Mouse (Mus musculus): ENCODE results near the gene Mdm2.
"Not testable (repeated sequence)": the region's sequence is repeated elsewhere in the genome, so short reads cannot be mapped to it uniquely, and the experiment has no call there.

The Mdm2 gene

DNA sequence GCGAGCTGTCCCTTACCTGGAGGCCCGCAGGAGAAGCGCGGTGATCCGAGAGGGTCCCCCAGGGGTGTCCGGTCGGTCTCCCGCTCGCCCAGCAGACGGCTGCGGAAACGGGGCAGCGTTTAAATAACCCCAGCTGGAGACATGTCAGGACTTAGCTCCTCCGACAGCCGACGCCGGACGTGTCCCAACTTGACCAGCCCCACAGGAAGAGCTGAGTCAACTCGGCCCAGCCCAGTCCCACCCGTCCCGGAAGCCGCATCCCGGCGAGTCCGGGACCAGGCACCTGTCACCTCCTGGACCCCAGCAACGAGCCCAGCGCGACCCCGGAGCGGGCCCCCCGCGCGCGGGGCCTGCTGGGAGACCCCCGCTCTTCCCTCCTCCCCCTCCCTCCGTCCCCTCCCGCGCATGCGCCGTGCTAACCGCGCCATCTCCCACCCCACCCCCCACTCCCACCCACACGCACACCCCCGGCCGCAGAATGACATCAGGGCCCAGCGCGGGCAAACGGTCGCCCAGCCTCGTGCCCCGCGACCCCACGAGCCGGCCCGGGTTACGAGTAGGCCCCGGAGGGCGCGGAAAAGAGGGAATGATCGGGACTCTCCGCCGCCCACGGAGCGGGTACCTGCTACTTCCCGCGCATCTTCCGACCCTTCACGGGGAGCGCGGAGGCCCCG is 491 bp downstream of the Mdm2 start:
- peak; percentile 86 for DNase-seq

- DNase-seq, result no peak
These were observed 1.2 kb downstream of the Mdm2 start for GRCm38 (mm10) chr10:117709326-117709830.

GRCm38 (mm10) chr10:117708856-117709255 is 1.7 kb downstream of the Mdm2 start:
- DNase-seq, result no peak

DNA sequence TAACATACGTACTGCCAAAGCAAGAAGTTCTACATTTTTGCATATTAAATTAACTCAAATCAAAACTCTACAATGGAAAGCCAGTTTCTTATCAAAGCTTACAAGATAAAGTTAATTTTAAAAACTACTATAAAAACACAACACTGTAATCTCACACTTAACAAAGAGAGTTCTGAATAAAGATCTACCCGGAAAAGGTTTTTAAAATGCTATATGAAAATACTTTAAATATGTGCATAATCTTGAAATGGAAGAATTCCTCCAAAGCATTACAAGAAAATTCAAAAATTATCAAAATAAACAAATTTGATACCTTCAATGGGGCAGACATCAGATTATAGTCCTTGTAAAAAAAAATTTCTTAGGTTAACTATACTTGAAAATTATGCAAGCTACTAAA is 2.2 kb downstream of the Mdm2 start:
- no peak for DNase-seq

GRCm38 (mm10) chr10:117707114-117707838 is 3.3 kb downstream of the Mdm2 start:
- DNase-seq, result no peak

- no peak for DNase-seq
These were observed 4.1 kb downstream of the Mdm2 start for GRCm38 (mm10) chr10:117706440-117706839.

DNA sequence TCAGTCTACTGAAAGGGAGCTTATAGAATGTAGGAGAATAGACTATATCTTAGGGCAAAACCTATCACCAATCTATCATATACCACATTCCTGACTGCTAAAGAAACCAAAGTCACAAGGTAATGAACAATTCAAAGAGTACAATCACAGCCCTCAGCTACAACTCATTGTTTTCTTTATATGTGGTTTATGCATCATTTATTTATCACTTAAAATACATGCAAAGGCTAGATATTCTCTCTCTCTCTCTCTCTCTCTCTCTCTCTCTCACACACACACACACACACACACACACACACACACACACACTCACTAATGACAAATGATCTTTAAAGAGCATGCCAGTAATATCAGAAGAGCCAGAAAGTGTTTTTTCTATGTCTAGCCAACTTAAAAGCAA is 4.8 kb downstream of the Mdm2 start:
- no peak for DNase-seq

DNA sequence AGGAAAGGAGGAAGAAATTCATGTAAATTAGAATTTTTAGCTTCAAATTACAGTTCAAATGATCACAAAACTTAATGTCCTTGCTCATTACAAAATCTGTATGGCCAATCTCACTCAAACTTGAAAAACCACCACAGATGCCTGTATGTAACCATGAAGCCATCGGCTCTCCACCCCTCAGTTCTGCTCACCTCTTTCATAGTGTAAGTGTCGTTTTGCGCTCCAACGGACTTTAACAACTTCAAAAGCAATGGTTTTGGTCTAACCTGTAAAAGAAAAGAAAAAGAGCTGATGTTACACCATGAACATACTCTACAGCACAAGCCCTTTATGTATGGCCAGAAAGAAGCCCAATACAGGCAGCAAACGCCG is 5.6 kb downstream of the Mdm2 start:
- DNase-seq, result no peak

GRCm38 (mm10) chr10:117704314-117704963 is 6.1 kb downstream of the Mdm2 start:
- not testable (repeated sequence) for DNase-seq

GRCm38 (mm10) chr10:117703506-117703905 is 7.1 kb downstream of the Mdm2 start:
- no peak for DNase-seq

GRCm38 (mm10) chr10:117702024-117702833 is 8.3 kb downstream of the Mdm2 start:
- no peak for DNase-seq

- no peak for DNase-seq
These were observed 9.3 kb downstream of the Mdm2 start for GRCm38 (mm10) chr10:117701034-117701829.

DNA sequence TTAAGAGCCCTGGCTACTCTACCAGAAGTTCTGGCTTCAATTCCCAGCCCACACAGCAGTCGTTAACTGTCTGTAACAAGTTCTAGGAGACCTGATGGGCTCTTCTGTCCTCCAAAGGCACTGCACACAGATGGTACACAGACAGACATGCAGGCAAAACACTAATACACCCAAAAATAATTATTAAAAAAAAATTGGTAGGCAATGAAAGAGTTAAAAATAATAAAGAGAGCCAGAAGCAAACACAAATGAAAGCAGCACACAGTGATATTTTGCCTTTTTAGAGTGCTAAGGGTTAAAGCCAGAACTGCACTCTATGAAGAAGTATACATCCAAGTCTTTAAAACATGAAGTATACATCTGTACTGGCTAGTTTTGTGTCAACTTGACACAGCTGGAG is 10.1 kb downstream of the Mdm2 start:
- DNase-seq, result no peak

DNA sequence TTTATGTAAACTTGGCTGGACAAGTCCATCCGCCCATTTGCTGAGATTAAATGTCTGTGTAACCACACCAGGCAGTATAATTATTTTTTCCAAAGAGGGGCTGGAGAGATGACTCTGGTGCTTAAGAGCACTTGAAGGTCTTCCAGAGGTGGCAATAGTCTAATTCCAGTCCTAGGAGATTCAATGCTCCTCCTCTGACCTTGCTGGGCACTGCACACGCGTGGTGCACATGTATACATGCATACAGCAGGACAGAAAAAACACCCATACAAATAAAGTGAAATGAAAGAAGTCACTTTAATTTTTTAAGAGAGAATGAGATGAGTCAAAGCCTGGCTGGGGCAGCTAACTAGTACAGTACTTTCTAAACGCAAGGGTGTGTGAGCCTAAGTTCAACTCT is 10.6 kb downstream of the Mdm2 start:
- no peak for DNase-seq

GRCm38 (mm10) chr10:117698313-117699138 is 12.0 kb downstream of the Mdm2 start:
- no peak for DNase-seq

GRCm38 (mm10) chr10:117697561-117698115 is 12.9 kb downstream of the Mdm2 start:
- DNase-seq, result no peak

DNA sequence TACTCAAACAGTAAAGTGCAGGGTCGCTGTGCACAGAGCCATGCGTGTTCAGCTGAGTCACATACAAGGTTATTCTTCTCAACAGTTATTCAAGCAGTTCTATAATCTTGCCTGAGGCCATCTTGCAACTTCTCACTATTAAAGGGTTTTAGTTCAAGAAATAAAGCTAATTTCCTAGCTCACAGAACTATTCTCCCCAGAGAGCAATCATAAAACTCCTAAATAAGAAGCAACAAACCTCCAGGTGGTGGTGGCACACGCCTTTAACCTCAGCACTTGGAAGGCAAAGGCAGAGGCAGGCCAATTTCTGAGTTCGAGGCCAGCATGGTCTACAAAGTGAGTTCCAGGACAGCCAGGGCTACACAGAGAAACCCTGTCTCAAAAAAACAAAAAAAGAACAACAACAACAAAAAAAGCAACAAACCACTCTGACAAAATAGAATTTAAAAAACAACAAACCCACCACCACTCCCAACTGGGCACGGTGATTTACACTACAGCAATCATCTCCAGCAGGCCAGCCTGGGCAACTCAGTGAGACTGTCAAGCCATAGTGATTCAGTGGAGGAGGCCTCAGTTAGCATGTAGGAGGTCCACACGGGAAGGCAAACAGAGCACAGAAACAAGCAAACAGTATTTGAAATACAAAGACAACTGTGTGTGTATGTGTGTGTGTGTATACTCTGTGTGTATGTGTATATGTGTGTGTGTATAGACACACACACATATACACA is 13.6 kb downstream of the Mdm2 start:
- no peak for DNase-seq

DNA sequence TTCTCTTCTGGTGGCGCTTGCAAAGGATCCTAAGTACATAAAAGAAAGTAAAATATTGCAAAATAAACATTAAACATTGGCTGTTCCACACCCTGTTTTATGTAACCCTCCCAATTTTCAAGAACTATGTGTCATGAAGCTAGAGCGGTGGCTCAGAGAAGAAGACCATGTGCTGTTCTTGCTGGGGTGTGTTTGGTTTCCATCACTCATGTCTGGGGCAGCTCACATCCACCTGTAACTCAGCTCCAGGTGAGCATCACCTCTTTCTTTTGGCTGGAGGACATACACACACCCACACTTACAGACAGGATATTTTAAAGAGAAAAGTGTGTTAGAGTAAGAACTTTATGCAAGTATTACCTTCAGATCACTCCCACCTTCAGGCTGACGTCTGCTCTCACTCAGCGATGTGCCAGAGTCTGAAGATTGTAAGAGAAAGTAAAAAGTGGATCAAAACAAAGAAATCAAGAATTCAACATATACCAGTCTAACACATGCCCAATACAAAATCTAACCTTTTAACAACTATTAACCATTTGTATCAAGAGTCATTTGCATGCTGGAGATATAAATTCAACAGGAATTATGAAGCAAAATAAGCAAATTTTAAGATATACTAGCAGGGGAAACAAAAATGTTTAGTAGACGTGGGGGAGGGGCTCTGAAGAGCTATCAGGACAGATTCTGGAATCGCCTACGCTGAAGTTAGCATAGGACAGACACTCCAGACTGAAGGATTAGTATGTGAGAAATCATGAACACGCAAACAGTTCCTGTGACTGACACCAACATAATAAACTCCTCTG is 14.3 kb downstream of the Mdm2 start:
- no peak for DNase-seq

DNA sequence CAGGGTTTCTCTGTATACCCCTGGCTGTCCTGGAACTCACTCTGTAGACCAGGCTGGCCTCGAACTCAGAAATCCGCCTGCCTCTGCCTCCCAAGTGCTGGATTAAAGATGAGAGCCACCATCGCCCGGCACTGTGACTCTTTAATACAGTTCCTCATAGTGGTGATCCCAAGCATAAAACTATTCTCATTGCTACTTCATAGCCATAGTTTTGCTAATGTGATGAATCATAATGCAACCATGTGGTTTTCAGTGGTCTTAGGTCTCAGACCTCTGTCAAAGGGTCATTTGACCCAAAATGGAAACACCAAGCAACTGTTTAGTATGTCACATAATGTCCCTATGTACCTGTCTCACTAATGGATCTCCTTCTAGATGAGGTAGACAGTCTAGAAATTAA is 15.0 kb downstream of the Mdm2 start:
- no peak for DNase-seq
